Mouse (Mus musculus) brain, embryonic 18.5 days (tissue): Measurements from ENCODE around the gene Sned1.

Experiments used
- DNase-seq: peaks from one replicate; pipeline ENCODE4 v3.0.0-alpha.2; 2012; ENCODE audit warnings: low read depth, low spot score

The Sned1 gene

DNA sequence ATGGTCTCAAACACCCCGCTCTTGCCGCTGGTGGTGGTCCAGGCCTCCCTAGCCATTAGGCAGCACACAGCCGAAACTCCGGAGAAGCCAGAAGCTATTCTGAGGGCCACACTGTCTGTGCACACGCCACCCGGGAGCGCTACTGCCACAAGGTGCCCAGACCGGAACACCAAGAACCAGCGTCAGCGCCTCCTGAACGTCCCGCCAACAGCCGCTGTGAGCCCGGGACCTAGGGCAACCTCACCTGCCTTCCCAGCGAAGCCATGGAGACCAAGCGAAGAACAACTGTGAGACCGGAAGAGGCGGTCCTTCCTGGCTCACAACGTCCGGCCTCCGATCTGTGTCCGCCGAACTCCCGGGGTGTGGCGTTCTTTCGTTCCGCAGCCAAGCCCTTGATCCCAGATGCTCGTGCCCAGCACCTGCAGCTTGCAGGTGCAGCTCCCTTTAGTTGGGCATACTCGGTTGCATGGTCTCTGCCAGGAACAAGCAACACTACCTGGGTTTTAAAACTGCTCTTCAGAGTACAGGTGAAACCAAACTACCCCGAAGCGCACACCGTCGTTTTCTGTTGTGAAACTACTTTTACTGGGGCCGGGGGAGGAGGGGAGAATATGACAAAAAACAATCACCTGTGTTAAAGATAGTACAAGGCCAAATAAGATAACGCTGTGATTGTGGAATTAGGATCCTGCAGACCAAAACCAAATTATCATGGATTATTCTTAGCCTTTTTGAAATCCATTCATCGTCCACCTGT is 70.1 kb downstream of the Sned1 start, which contains the start of gene Mterf4:
Gene Mterf4, minus strand, starts transcription at position 335 of the 757 bp plus-strand sequence.
- peak; percentile 55 for DNase-seq

DNA sequence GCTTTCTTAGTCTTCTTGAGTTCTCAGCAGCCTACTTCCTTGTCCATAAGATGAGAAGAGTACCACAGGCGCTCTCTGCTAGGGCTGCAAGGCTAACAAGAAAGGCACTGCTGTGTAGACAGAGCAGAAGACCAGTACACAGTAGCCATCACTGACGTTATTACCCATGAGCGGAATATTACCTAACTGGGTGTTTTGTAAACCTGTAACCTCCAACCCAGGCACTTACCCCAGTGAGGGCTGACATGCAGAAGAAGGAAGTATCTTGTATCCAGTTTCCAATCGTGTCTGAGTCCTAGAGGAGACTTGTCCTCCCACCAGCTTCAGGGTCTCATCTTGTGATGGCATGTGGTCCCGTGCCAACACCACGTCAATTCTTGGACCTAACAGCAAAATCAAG is 88.3 kb downstream of the Sned1 start:
- no peak for DNase-seq

DNA sequence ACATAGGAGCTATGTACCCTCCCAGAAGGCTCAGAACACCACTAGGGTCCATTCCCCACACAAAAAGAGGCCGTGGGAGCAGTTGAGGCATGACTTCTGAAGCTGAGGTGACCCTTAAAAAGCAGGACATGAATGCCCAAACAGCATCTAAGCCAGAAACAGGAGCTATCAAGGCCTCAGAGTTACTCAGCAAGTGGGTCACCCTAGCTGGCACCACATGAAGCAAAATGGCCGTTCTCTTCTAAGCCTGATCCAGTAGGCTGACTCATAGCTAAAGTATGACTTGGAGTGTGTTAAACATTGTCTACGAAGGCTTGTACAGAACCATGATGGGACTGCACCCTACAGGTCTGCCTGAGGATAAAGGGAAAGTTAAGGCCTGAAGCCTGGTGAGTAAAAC is 90.8 kb downstream of the Sned1 start:
- DNase-seq = no peak

DNA sequence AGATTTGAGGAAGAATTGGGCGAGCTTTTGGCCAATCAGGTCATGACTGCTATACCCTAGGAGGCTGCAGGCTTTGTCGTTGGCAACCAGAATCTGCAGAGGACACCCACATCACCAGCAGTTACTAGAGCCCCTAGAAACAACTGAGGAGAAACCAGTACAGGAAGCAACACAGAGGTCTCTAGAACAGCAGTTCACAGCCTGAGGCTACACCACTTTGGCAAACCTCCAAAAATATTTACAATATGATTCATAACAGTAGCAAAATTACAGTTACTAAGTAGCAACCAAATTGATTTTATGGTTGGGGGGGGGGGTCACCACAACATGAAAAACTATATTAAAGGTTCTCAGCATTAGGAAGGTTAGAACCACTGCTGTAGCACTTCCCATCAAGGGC is 99.0 kb downstream of the Sned1 start:
- no peak for DNase-seq

DNA sequence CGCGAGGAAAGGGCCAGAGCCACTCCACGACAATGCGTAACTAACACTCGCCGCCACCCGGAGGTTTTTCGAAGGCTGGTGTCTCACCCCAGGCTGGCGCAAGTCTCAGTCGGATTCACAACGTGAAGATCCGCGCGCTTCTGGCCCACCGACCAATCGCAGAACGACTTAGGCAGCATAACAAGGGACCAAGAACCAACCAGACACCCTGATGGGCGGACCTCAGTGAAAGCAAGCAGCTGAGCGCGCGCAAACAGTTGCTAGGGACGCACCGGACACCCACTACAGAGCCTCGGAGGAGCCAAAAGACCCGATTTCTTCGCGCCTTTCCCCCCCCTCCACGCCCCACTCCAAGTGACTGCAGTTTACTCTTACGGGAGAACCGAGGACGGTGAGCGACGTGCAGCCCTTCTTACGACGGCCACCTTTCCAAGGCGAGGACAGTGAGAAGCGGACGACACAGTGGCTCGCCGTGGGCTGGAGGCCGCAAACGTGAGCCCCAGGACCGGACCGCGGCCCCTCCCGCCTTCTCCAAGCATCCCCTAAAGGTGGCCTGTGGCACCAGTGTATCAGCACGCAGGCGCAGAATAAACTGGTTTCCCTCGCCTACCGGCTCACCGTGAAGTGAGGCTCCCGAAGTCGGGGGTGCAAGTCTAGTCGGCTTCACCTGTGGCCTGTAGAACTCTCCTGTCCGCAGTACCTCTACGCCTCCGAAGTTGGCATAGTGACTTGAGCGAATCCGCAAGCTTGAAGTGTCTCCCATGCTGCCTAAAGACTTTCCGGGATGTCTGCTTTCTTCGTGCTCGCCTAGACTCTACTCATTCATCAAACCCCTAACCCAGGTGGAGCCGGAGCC is 107.2 kb downstream of the Sned1 start, which contains the start of the genes Ppp1r7 and Pask:
Gene Ppp1r7, plus strand, starts transcription at position 207 of the 856 bp plus-strand sequence.
Gene Pask, minus strand, starts transcription at position 835 of the 856 bp plus-strand sequence.
- DNase-seq = peak; percentile 93

DNA sequence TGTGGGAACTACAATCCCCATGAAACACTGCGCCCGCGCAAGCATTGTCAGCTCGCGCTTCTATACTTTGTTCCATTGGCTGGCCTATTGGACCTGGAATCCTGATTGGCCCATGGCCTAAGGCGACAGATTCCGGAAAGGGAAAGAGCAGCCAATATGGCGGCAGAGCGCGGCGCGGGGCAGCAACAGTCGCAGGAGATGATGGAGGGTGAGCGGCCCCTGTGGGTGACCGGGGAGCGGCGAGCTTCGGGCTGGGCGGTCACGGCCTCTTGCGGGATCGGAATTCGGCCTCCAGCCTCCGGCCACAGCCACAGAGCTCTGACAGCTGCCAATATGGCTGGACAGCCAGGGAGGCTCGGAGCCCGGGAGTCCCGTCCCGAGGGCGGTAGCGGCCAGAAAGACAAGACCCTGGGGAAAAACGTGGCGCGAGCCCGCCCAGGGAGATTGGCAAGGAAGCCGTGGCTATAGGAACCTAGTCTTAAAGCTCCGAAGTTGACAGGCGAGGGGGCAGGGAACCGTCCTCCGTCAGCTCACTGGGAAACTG is 107.9 kb downstream of the Sned1 start:
- DNase-seq = peak; percentile 96

DNA sequence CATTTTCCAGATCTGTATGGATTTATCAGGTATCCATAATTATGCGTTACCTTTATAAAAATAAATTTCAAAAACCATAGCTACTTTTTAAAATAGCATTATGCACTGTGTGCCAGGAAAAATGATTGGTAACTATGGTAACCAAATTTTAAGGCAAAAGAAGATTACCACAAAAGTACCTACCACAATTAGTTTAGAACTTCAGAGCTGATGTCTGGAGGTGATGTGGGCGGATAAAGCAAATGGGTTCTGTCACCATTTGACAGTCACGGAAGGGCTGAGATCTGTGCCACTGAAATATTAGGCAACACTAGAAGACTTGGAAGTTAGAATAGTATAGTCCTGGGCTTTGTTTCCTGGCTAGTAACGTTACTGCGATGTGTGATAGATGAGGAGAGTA is 111.5 kb downstream of the Sned1 start:
- DNase-seq = no peak

DNA sequence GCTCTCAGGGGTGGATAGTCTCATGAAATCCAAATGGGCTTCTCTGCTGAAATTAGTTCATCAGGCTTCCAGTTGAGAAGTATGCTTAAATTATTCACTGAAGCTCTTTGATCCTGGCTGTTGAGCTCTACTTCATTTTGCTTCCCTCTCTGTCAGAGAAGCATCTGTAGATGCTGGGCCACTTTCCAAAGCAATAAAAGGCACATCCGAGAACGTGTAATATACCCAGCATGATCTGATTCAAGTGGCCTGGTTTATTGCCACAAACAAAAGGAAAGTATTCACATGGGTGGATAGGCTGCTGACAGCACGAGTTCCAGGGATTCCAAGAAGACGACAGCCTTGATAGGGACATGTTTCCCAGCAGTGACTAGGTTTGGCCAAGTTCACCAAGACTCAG is 114.1 kb downstream of the Sned1 start:
- DNase-seq = no peak
